Mouse (Mus musculus) B cell, adult 67 days (primary cell): ENCODE measurements around the gene Kcp. TPM values are rescaled to one million over a fixed set of nuclear protein-coding genes. Genes with fewer than 3 reads are reported as not detected.

Source experiments
- total RNA-seq, 2 experiments: library from RNA; stranded (reverse); gene quantifications; 4 replicates each; pipeline ENCODE4 v1.2.4; 2023

Kcp gene
- total RNA-seq: under 1 TPM in 1 of 2 experiments, not detected in 1; 0.26 TPM

DNA sequence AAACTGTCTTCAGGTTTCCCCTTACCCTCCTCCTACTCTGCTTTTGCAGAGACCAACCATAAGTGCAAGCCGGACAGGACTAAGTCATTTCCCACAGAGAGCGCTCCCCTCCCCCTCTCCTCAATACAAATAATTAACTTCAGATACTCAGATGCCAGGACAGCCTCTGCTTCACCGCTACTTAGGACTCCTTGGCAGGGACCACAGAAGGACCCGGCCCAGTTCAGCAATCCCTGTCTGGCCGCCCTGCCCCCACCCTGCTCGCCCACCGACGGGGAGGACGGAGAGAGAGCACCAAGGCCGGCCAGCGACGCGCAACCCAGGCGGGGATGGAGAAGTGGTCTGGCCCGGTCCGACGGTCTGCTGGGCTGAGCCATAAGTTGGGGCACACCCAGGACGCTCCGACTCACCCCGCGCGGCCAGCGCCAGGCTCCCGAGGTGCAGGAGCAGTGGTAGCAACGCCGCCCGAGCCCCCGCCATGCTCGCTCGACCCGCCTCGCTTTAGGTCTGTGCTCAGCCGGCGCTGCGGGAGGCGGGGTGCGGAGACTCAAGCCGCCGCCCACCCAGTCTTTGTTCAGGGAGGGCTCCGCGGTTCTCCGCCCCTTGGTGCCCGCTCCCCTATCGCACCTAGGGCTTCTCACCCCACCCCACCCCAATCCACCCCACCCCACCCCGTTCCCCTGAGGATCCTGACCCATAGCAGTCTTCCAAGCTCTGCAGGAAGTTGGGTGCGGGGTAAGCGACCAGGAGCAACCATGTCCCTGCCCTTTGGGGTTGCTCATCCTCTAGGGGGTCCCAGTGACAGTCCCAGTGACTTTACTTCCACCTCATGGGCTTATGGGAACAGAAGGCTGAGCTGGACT is at the start of gene Kcp:
Gene Kcp, minus strand, starts transcription at position 506 of the 863 bp plus-strand sequence.

DNA sequence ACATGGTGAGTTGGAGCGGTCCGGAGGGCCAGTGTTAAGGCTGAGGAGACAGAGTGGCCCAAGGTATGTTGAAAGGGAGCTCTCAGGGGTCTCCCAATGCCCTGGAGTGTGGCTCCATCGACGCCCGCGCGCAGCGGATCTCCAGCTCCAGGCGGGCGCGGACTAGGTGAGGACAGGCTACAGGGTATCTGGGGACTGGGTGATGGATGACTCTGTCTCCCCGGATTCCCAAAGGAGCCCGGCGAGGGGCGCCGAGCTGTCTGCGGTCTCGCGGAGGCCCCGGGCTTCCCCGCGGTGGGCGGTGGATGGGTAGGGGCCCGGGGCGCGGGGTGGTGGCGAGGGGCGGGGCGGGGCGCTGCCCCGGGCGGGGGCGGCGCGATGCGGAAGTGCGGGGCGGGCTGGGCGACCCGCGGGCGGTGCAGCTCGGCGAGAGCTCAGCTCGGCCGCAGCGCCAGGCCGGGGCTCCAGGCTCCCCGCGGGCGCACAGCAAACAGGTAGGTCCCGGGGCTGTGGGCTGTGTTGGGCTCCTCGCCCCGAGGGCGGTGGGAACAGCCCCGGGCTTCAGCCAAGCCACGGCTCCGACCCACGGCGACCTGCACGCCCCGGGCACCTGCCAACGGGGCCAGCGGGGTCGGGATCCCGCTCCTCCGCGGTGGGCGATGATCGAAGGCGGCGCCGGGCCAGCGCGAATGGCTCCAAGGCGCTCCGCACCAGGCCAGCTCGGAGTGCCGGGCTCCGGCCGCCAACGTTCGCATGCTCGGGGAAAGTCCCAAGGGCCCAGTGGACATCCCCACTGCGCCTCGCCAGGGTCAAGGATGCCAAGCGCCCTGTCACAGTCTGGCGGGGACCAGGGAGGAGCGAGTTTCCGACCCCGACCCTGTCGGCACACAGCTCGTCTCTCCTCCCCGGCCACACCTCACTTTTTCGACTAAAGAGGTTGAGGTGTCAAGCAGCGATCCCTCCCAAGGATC is 18.8 kb upstream of the Kcp start, which contains the start of gene Irf5:
Gene Irf5, plus strand, starts transcription at position 345 of the 971 bp plus-strand sequence.

DNA sequence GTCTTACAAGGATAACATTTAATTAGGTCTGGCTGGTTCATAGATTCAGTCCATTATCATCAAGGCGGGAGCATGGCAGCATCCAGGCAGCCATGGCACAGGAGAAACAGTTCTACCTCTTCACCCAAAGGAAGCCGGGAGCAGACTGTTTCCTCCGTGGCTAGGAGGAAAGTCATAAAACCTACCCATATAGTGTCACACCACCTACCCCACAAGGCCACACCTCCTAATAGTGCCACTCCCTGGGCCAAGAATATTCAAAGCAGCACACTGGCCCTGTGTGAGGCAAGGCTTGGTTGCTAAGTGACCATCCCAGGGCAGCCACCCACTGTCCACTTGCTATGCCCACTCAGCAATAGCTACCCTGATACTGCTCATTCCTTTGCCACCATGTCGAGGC is 36.6 kb downstream of the Kcp start, which contains the start of gene Atp6v1fnb:
Gene Atp6v1fnb, plus strand, starts transcription at position 301 of the 400 bp plus-strand sequence.

DNA sequence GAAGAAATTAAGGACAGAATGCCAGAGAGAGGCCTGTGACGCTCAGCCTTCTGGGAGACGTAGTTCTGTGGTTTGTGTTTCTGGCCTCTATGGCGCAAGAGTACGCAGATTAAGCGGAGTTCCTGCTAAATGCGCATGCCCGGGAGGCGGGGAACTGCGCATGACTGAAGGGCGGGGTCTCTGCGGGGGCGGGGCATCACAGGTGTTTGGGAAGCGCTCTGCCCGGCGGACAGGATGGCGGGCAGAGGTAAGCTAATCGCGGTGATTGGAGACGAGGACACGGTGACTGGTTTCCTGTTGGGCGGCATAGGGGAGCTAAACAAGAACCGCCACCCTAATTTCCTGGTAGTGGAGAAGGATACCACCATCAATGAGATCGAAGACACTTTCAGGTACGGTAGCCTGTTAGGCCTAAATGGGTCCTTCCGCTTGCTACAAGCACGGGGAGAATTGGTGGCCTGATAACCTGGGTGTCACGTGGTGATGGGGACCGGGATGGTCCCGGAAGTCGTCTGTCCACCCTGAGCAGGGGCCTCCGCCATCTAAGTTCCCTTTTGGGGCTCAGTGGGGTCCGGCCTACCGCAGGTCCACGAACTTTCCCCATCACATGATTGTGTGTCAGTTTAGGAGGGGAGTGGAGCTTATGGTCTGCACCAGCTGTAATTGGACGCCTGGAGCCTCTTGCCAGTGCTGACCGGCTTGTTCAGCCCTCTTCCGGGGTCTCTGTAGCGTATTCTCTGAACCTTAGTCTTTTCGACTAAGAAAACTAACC is 40.0 kb downstream of the Kcp start, which contains the start of gene Atp6v1f:
Gene Atp6v1f, plus strand, starts transcription at position 136 of the 772 bp plus-strand sequence.

DNA sequence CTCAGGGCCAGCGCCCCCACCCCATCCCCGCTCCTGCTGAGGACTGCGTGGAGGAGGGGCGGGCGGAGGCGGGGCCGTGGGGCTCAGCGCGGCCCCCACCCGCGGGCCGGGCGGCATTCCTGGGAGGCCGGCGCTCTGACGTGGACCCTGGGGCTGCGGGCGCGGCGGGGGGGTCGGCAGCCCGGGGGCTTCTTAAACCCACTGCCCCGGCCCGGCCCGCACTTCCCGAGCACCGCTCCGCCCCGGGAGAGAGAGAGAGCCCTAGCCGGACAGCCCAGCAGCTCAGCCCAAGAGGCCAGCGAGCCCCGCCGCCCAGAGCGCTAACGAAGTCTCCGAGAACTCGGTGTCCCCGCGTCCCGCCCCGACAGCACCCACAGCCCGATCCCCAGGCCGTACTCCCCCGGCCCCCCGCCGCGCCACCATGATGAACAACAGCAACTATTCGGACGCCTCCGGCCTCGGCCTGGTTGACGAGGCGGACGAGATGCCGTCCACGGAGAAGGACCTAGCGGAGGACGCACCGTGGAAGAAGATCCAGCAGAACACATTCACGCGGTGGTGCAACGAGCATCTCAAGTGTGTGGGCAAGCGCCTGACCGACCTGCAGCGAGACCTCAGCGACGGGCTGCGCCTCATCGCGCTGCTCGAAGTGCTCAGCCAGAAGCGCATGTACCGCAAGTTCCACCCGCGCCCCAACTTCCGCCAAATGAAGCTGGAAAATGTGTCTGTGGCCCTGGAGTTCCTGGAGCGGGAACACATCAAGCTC is 74.5 kb downstream of the Kcp start, which contains the start of gene Flnc:
Gene Flnc, plus strand, starts transcription at position 219 of the 766 bp plus-strand sequence.

Other genes with a start within 250 kb of the Kcp start
- gene Hilpda, start 235.5 kb downstream of the Kcp start, total RNA-seq: 10 to 100 TPM; 15.4 to 18.3 TPM
- 1 to 10 TPM in 1 of 2 experiments, not detected in 1; 1.1 TPM for gene Fam71f2, start 228.4 kb downstream of the Kcp start, total RNA-seq
- not detected for gene Fam71f1, start 188.8 kb downstream of the Kcp start, total RNA-seq
- gene Calu, start 159.9 kb downstream of the Kcp start, total RNA-seq: 10 to 100 TPM; 42.9 to 52.3 TPM
- gene Opn1sw, start 119.5 kb downstream of the Kcp start, total RNA-seq: not detected
- gene Ccdc136, start 111.6 kb downstream of the Kcp start, total RNA-seq: not detected
- gene Flnc, start 74.7 kb downstream of the Kcp start, total RNA-seq: not detected
- 100 to 1,000 TPM; 185 to 190 TPM for gene Atp6v1f, start 40.2 kb downstream of the Kcp start, total RNA-seq
- 1 to 10 TPM; 6.1 to 8.7 TPM for gene Atp6v1fnb, start 36.5 kb downstream of the Kcp start, total RNA-seq
- 100 to 1,000 TPM; 278 to 284 TPM for gene Irf5, start 18.7 kb upstream of the Kcp start, total RNA-seq
- 10 to 100 TPM; 87.4 to 93.9 TPM for gene Tnpo3, start 101.9 kb upstream of the Kcp start, total RNA-seq
- under 1 TPM; 0.44 to 0.67 TPM for gene Tspan33, start 186.3 kb upstream of the Kcp start, total RNA-seq
- not detected for gene Smo, start 227.6 kb upstream of the Kcp start, total RNA-seq